Mouse (Mus musculus): ENCODE results near the gene Nrp1. TPM values are rescaled to one million over a fixed set of nuclear protein-coding genes. Genes with fewer than 3 reads are reported as not detected.

The Nrp1 gene
- polyA plus RNA-seq, 1 experiment from 2014 or later: 35.3 TPM

DNA sequence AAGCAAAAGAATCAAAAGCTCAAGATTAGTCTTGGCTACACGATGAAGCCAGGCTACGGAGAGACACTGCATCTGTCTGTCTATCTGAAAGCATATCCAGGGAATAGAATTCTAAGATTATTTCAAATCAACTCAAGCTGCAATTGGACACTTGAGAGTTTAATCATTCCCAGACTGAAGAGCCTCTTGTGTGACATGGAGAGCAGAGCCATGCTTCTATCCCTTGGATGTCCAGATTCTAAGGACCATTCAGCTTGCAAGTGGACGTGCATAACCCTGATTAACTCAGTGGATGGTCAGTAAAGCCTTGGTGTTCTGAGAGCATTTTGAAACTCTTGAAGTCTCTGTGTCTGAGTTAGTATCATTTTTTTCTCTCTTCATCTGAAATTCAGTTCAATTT is 95.6 kb downstream of the Nrp1 start:
- Histone ChIP-seq H3K27me3 (no peaks in the 10 kb centered on the region), H3K27ac (replicated peaks) (no peak overlapping the region), H3K9ac (replicated peaks) (no peak overlapping the region), H3K4me3 (no peak overlapping the region), H3K36me3 (no peaks in the 10 kb centered on the region), H3K4me2 (replicated peaks) (no peak overlapping the region), H3K4me1 (peaks cover 11% of the 10 kb centered on the region), H3K9me3 (no peaks in the 10 kb centered on the region)
- WGBS: 85% methylated on average over 3 of the region's 3 CpGs
- ATAC-seq (ENCODE audit: low FRiP score, low read depth): no peak

DNA sequence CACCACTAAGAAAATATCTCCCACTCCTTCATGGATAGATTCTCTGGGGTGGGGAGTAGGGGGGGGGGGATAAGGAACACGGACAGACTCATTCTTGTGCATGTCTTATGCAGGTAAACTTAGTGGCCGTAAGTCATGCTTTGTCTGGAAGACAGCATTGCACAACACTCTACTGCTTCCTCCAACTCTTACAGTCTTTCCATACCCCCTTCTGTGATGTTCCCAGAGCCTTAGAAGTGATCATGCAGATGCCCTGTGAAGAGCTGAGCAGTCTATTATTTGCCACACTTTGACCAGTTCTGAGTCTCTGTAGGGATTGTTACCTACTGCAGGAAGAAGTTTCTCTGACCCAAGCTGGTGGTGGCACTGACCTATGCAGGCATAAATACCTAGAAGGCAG is 98.9 kb downstream of the Nrp1 start:
- Histone ChIP-seq H3K4me3 (no peak overlapping the region), H3K9ac (replicated peaks) (no peak overlapping the region), H3K9me3 (no peaks in the 10 kb centered on the region), H3K36me3 (0 out of 2 replicates have a peak, but pooled peaks cover 7% of the 10 kb centered on the region), H3K27me3 (no peaks in the 10 kb centered on the region), H3K4me1 (0 out of 2 replicates have a peak, but pooled peaks cover 3% of the 10 kb centered on the region), H3K27ac (replicated peaks) (no peak overlapping the region), H3K4me2 (replicated peaks) (no peak overlapping the region)
- WGBS: 69% methylated on average over 2 of the region's 2 CpGs
- no peak for ATAC-seq (ENCODE audit: low FRiP score, low read depth)

DNA sequence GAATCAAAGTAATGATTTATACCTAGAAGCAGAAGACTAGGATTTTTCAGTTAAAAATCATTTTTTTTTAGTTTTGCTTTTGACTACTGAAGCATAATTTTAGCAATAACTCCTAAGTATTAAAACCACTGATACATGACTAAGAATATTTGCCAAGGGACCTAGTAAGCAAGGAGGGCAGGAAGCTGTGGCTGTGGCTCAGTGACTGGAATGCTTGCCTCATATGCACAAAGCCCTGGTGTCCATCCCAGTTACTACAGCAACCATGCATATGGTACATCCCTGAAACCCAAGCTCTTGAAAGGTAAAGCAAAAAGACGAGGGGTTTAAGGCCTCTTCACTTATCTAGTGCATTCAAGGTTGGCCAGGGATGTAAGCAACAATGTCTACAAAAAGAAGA is 101.3 kb downstream of the Nrp1 start:
- Histone ChIP-seq H3K27ac (replicated peaks) (no peak overlapping the region), H3K4me3 (no peak overlapping the region), H3K27me3 (no peaks in the 10 kb centered on the region), H3K4me1 (0 out of 2 replicates have a peak, but pooled peaks cover 3% of the 10 kb centered on the region), H3K36me3 (0 out of 2 replicates have a peak, but pooled peaks cover 7% of the 10 kb centered on the region), H3K9ac (replicated peaks) (no peak overlapping the region), H3K9me3 (no peaks in the 10 kb centered on the region), H3K4me2 (replicated peaks) (no peak overlapping the region)
- ATAC-seq (ENCODE audit: low FRiP score, low read depth): no peak
- 41% methylated on average over 1 of the region's 1 CpGs for WGBS

DNA sequence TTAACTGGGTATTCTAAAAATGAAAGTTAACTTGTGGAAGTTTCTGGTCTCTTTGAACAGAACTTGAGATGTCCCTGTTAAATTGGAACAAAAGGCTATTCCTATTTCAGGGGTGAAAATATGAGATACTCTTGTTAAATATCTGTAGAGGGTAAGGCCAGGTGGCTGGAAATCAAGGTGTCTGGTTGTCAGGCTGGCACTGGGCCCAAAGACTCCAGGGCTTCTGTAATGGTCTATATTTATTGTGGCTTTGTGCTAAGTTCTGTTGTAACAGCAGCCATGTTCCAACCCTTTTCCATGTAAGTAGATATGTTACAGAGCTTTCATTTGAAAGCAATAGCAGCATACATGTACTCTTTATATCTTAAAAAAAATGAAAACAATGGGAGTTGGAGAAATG is 103.3 kb downstream of the Nrp1 start:
- 0 out of 2 replicates have a peak, but pooled peaks cover 3% of the 10 kb centered on the region for H3K4me1 ChIP-seq
- H3K4me2 ChIP-seq (replicated peaks): no peak overlapping the region
- no peak overlapping the region for H3K27ac ChIP-seq (replicated peaks)
- H3K36me3 ChIP-seq: 0 out of 2 replicates have a peak, but pooled peaks cover 7% of the 10 kb centered on the region
- H3K9ac ChIP-seq (replicated peaks): no peak overlapping the region
- H3K4me3 ChIP-seq: no peak overlapping the region
- ATAC-seq (ENCODE audit: low FRiP score, low read depth): no peak
- H3K27me3 ChIP-seq: no peaks in the 10 kb centered on the region
- H3K9me3 ChIP-seq: no peaks in the 10 kb centered on the region

DNA sequence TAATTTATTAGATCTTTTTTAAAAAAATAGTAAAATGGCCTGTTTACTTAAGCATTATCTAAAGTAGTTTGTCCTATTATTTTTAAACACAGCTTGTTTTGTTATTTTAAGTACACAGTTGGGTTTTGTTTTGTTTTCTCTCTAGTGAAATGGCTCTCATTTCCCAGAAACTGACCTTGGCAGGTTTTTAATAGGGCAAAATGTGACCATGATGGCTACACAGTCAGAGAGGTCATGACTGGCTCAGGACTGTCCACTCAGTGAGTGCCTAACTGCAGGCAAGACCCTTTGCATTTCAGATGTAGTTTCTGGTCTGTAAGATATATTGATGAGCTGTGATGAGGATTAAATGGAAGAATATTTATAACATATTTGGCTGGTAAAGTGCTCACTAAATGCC is 104.8 kb downstream of the Nrp1 start:
- Histone ChIP-seq H3K9ac (replicated peaks) (no peak overlapping the region), H3K9me3 (no peaks in the 10 kb centered on the region), H3K27me3 (no peaks in the 10 kb centered on the region), H3K4me2 (replicated peaks) (no peak overlapping the region), H3K4me3 (no peak overlapping the region), H3K36me3 (0 out of 2 replicates have a peak, but pooled peaks cover 7% of the 10 kb centered on the region), H3K4me1 (no peaks in the 10 kb centered on the region), H3K27ac (replicated peaks) (no peak overlapping the region)
- ATAC-seq (ENCODE audit: low FRiP score, low read depth): no peak

DNA sequence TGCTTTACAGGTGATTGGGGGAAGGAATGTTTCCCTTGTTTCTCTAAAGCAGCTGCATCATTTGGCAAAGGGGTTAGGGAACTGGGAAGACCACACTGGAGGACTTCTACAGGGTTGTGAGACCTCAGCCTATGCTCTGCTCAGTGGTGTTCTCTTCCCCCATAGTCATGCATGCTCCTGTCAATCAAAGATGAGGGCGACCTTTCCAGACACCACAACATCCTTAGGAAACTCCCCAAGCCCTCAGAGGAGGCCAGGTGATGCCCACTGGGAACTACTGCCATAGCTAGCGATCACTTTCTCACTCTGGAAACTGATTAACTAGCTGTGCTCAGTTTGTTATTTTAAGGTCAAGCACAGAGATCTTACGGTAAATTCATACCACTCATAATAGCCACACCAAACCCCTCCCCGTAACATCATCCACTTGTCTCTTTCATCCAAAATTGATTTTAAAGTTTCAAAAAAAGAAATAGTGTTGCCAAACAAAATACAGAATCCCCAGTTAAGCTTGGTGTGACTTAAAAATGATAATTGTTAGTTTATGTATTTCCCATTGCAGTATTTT is 105.7 kb downstream of the Nrp1 start:
- H3K4me2 ChIP-seq (replicated peaks): no peak overlapping the region
- no peaks in the 10 kb centered on the region for H3K4me1 ChIP-seq
- H3K27ac ChIP-seq (replicated peaks): no peak overlapping the region
- no peak for ATAC-seq (ENCODE audit: low FRiP score, low read depth)
- no peaks in the 10 kb centered on the region for H3K27me3 ChIP-seq
- no peak overlapping the region for H3K4me3 ChIP-seq
- WGBS: 87% methylated on average over 4 of the region's 4 CpGs
- 0 out of 2 replicates have a peak, but pooled peaks cover 12% of the 10 kb centered on the region for H3K36me3 ChIP-seq
- no peaks in the 10 kb centered on the region for H3K9me3 ChIP-seq
- no peak overlapping the region for H3K9ac ChIP-seq (replicated peaks)

DNA sequence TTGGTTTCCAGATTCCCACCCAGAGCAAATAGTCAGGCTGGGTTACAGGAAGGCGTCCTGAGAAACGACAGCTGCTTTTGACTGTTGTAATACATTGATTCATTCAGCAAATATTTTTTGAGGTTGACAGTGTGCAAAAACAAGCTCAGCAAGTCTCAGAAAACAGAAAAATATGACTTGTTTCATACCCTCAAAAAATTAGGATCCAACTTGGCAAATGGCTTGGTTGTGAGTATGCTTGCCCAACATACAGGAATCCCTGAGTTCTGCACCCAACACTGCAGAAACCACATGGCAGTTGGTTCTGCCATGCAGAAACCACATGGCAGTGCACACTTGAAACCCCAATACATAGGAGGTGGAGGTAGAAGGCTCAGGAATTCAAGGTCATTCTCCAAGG is 107.1 kb downstream of the Nrp1 start:
- ATAC-seq (ENCODE audit: low FRiP score, low read depth): no peak
- WGBS: 89% methylated on average over 2 of the region's 2 CpGs
- H3K9me3 ChIP-seq: no peaks in the 10 kb centered on the region
- no peak overlapping the region for H3K4me2 ChIP-seq (replicated peaks)
- H3K9ac ChIP-seq (replicated peaks): no peak overlapping the region
- no peak overlapping the region for H3K4me3 ChIP-seq
- no peaks in the 10 kb centered on the region for H3K27me3 ChIP-seq
- H3K4me1 ChIP-seq: no peaks in the 10 kb centered on the region
- H3K36me3 ChIP-seq: 0 out of 2 replicates have a peak, but pooled peaks cover 12% of the 10 kb centered on the region
- no peak overlapping the region for H3K27ac ChIP-seq (replicated peaks)

DNA sequence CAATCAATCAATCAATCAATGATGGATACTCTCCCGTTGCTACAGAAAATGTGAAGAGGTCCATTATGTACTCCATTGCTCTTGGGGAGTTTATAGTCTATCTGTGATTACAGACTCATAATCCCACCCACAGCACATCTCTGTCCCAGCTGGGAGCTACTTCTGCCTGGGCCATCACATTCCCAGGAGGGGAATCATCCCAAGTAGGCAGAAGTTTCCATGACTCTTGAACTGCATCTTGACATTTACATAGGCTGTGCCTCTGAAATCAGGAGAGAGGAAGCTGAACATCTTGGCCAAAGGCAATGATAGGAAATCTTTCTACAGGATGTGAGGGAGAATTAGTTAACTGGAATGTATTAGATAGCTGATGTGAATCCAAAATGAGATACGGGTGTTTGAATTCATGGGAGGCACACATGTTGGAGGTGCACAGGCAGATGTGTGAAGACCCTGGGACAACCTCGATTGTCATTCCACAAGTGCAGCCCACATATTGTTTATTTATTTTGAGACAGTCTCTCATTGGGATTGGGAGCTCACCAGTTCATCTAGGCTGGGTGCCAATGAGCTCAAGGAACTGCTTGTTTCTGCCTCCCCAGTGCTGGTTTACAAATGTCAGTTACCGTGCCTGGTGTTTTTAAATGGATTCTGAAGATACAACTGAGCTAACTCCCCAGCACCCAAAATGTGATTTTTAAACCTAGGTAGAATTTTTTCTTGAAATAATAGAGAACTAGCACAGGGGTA is 108.5 kb downstream of the Nrp1 start:
- WGBS: 85% methylated on average over 4 of the region's 4 CpGs
- Histone ChIP-seq H3K4me1 (no peaks in the 10 kb centered on the region), H3K27me3 (no peaks in the 10 kb centered on the region), H3K27ac (replicated peaks) (no peak overlapping the region), H3K9me3 (no peaks in the 10 kb centered on the region), H3K9ac (replicated peaks) (no peak overlapping the region), H3K4me2 (replicated peaks) (no peak overlapping the region), H3K36me3 (0 out of 2 replicates have a peak, but pooled peaks cover 7% of the 10 kb centered on the region), H3K4me3 (no peak overlapping the region)
- ATAC-seq (ENCODE audit: low FRiP score, low read depth): no peak

DNA sequence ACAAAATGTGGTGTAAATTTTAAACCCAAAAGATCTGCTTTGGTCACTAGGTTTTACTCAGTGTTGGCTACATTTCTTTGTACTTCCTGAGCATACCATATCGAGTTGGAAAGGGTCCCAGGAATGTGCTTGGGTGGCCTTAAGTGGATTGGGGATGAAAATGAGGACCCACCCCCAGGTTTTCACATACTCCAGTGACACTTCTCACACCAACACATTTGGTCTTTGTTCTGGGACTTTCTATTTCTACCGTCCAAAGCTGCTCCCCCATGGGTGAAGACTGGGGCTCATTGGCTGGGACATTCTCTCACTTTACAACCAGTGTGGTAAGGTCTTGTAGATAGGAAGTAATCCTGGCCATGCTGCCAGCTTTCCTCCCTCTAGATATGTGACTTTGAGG is 111.7 kb downstream of the Nrp1 start:
- Histone ChIP-seq H3K4me2 (replicated peaks) (no peak overlapping the region), H3K9me3 (no peaks in the 10 kb centered on the region), H3K4me3 (no peak overlapping the region), H3K27me3 (no peaks in the 10 kb centered on the region), H3K27ac (replicated peaks) (no peak overlapping the region), H3K9ac (replicated peaks) (no peak overlapping the region), H3K36me3 (0 out of 2 replicates have a peak, but pooled peaks cover 6% of the 10 kb centered on the region), H3K4me1 (peaks cover 6% of the 10 kb centered on the region; the same call in 1 of the 2 replicates)
- no peak for ATAC-seq (ENCODE audit: low FRiP score, low read depth)
- WGBS: 74% methylated on average over 2 of the region's 2 CpGs

DNA sequence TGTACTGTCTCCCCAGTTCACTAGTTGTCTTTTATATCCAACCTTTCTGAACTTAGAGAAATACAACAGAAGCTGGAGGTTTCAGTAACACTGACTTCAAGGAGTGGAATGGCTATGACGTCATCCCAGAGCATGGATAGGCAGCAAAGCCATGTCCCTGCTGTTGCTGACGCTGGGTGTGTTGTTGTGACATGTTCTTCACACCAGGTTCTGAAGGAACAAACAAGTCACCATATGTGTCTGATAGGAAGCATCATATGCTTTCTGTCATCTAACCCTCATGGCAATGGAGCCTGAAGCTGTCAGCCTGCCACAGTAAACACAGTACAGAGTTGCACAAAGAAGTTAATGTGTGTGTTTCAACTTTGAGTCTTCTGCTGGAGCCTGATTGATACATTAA is 112.8 kb downstream of the Nrp1 start:
- WGBS: 90% methylated on average over 2 of the region's 2 CpGs
- Histone ChIP-seq H3K4me1 (peaks cover 6% of the 10 kb centered on the region; the same call in 1 of the 2 replicates), H3K9ac (replicated peaks) (no peak overlapping the region), H3K9me3 (no peaks in the 10 kb centered on the region), H3K27me3 (no peaks in the 10 kb centered on the region), H3K27ac (replicated peaks) (no peak overlapping the region), H3K4me2 (replicated peaks) (no peak overlapping the region), H3K36me3 (0 out of 2 replicates have a peak, but pooled peaks cover 6% of the 10 kb centered on the region), H3K4me3 (no peak overlapping the region)
- no peak for ATAC-seq (ENCODE audit: low FRiP score, low read depth)

DNA sequence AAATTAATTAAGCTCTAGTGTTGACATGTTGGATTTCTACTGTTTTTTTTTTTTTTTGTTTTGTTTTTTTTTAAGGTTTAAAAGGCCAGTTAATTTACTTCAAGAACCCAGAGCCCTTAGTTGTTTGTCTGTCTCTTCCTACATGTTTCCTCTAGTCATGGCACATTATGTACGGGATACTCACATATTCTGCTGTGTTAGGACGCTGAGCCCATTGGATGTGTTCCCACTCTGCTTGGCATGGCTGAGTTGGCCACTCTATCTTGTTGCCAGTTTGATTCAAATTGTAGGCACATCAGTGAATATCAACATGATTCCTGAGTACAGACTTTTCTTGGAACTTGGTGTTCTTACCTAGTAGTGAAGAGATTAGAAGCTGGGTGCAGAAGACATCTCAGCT is 114.5 kb downstream of the Nrp1 start:
- Histone ChIP-seq H3K27me3 (no peaks in the 10 kb centered on the region), H3K9ac (replicated peaks) (no peak overlapping the region)
- 91% methylated on average over 2 of the region's 2 CpGs for WGBS

DNA sequence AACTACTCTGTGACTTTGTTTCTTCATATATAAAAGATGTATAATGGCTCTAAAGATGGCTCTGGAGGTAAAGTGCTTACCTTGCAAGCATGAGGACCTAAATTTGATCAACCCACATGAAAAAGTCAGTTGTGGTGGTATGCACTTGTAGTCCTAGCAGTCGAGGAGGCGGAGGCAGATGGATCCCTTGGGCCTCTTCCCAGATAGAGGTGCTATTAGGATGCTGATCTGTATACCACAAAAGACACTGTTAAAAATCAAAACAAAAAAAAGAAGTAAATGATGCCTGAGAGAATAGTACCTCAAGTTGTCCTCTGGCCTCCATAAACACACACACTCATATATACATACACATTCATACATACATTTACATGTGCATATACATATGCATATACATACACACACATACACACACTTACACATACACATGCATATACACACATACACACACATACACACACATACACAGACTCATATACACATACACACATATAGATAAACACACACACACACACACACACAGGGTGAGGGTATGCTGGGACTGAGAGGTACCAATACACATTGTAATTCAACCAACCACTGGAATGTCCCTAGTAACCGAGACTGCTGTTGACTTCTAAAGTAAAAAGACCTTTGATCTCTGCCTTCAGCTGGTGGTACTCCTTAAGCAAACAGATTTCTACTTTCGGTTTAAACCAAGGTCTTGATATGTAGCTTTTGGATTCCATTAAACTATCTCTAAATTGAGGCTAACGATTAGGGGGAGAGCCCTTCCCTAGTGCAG is 115.2 kb downstream of the Nrp1 start:
- ATAC-seq (ENCODE audit: low FRiP score, low read depth): no peak
- Histone ChIP-seq H3K27ac (replicated peaks) (no peak overlapping the region), H3K4me2 (replicated peaks) (no peak overlapping the region), H3K4me3 (no peak overlapping the region), H3K9me3 (no peaks in the 10 kb centered on the region), H3K27me3 (no peaks in the 10 kb centered on the region), H3K4me1 (peaks cover 6% of the 10 kb centered on the region; the same call in 1 of the 2 replicates), H3K9ac (replicated peaks) (no peak overlapping the region), H3K36me3 (0 out of 2 replicates have a peak, but pooled peaks cover 3% of the 10 kb centered on the region)
- WGBS: 80% methylated on average over 5 of the region's 5 CpGs

More for the DNA sequence above, 114.5 kb downstream of the Nrp1 start:
- Histone ChIP-seq H3K4me2 (replicated peaks) (no peak overlapping the region), H3K36me3 (0 out of 2 replicates have a peak, but pooled peaks cover 6% of the 10 kb centered on the region), H3K27ac (replicated peaks) (no peak overlapping the region), H3K9me3 (no peaks in the 10 kb centered on the region), H3K4me3 (no peak overlapping the region), H3K4me1 (peaks cover 6% of the 10 kb centered on the region; the same call in 1 of the 2 replicates)
- ATAC-seq (ENCODE audit: low FRiP score, low read depth): no peak

Measured in midbrain, embryonic 12.5 days (tissue).